ENCODE assay signal across 8 mouse cellular contexts in genomic region chr7:144284241-144285065, GRCm38 (mm10).
DNase-seq lines count a peak whose midpoint lies in the region; ATAC-seq lines count a peak whose summit lies in the region.

No protein-coding gene starts in this region.

- peak; percentile 89 for ATAC-seq in forebrain, embryonic 14.5 days
- ATAC-seq in intestine, embryonic 16.5 days, result peak; percentile 58
- ATAC-seq in liver, embryonic 12.5 days, result no peak
- no peak for ATAC-seq in erythroblast, adult 5-6 weeks (replicated peaks; ENCODE audit: low FRiP score, poor library complexity, severe bottlenecking)

- H3K27me3 ChIP-seq in forebrain, embryonic 14.5 days (replicated peaks; ENCODE audit: control insufficient read depth, insufficient read depth, low read length), result no peaks in the 10 kb centered on the region
- 0 out of 2 replicates have a peak, but pooled peaks cover 6% of the 10 kb centered on the region for H3K27me3 ChIP-seq in intestine, embryonic 16.5 days (replicated peaks; ENCODE audit: control insufficient read depth, insufficient read depth, low read length)
- H3K27me3 ChIP-seq in liver, embryonic 12.5 days (replicated peaks), result peaks cover 54% of the 10 kb centered on the region

- H3K4me3 ChIP-seq in forebrain, embryonic 14.5 days (ENCODE audit: low read depth, low read length), result peak overlapping the region; percentile 40
- H3K4me3 ChIP-seq in intestine, embryonic 16.5 days (ENCODE audit: low read length), result peak overlapping the region; percentile 42
- H3K4me3 ChIP-seq in liver, embryonic 12.5 days, result peak overlapping the region; percentile 23

- no peaks in the 10 kb centered on the region for H3K36me3 ChIP-seq in forebrain, embryonic 14.5 days (ENCODE audit: control insufficient read depth, insufficient read depth, low read length)
- H3K36me3 ChIP-seq in intestine, embryonic 16.5 days (ENCODE audit: control insufficient read depth, insufficient read depth, low read length), result no peaks in the 10 kb centered on the region
- no peaks in the 10 kb centered on the region for H3K36me3 ChIP-seq in liver, embryonic 12.5 days

- peak overlapping the region; percentile 93 for H3K27ac ChIP-seq in forebrain, embryonic 14.5 days (ENCODE audit: low read depth, low read length)
- peak overlapping the region; percentile 1; the same call in 1 of the 2 replicates for H3K27ac ChIP-seq in intestine, embryonic 16.5 days (ENCODE audit: low read length)
- no peak overlapping the region for H3K27ac ChIP-seq in liver, embryonic 12.5 days

- H3K9ac ChIP-seq in forebrain, embryonic 14.5 days (ENCODE audit: low read length), result peak overlapping the region; percentile 70
- peak overlapping the region; percentile 60 for H3K9ac ChIP-seq in intestine, embryonic 16.5 days (ENCODE audit: low read depth, low read length)
- H3K9ac ChIP-seq in liver, embryonic 12.5 days, result 0 out of 2 replicates have a peak overlapping the region, but pooled peaks have one; percentile 22

- no peaks in the 10 kb centered on the region for H3K9me3 ChIP-seq in forebrain, embryonic 14.5 days (replicated peaks; ENCODE audit: control insufficient read depth, low read length)
- no peaks in the 10 kb centered on the region for H3K9me3 ChIP-seq in intestine, embryonic 16.5 days (ENCODE audit: control insufficient read depth, low read length)
- no peaks in the 10 kb centered on the region for H3K9me3 ChIP-seq in liver, embryonic 12.5 days (replicated peaks)

- DNase-seq in adrenal gland, adult (ENCODE audit: inconsistent age in 2 of 2, low spot score in 1 of 2), result peak; percentile 20 to 43
- DNase-seq in adrenal gland, postnatal 4 days (ENCODE audit: low spot score in 2 of 2), result no peak
- DNase-seq in ES-CJ7 (ENCODE audit: low read depth, low spot score), result peak; percentile 23
- DNase-seq in forebrain, embryonic 14.5 days (ENCODE audit: low spot score), result peak; percentile 78
- peak; percentile 81 for DNase-seq in right cerebral cortex, postnatal 25 days

- peak overlapping the region; percentile 90 for H3K4me2 ChIP-seq in forebrain, embryonic 14.5 days (ENCODE audit: low read length)
- peak overlapping the region; percentile 69 for H3K4me2 ChIP-seq in intestine, embryonic 16.5 days (ENCODE audit: low read depth, low read length)
- H3K4me2 ChIP-seq in liver, embryonic 12.5 days, result peak overlapping the region; percentile 45

- peaks cover 14% of the 10 kb centered on the region for H3K4me1 ChIP-seq in forebrain, embryonic 14.5 days (ENCODE audit: control insufficient read depth, insufficient read depth, low read length)
- no peaks in the 10 kb centered on the region for H3K4me1 ChIP-seq in intestine, embryonic 16.5 days (ENCODE audit: control insufficient read depth, insufficient read depth, low read length)
- H3K4me1 ChIP-seq in liver, embryonic 12.5 days, result no peaks in the 10 kb centered on the region

- under 1% methylated on average over 39 of the region's 45 CpGs for WGBS in forebrain, embryonic 14.5 days
- WGBS in intestine, embryonic 16.5 days, result 3% methylated on average over 40 of the region's 45 CpGs
- 7% methylated on average over 45 of the region's 45 CpGs for WGBS in liver, embryonic 12.5 days (ENCODE audit: insufficient replicate concordance)

Comparison
In these comparisons a context has a peak if more than half of its experiments do, and no peak if none do; other contexts are left out.
1. DNase-seq: peak in adrenal gland, adult (2 of 2), ES-CJ7 (single experiment), forebrain, embryonic 14.5 days (single experiment) and right cerebral cortex, postnatal 25 days (single experiment); none in adrenal gland, postnatal 4 days (0 of 2).
2. ATAC-seq: peak in forebrain, embryonic 14.5 days (single experiment) and intestine, embryonic 16.5 days (single experiment); none in liver, embryonic 12.5 days (single experiment) and erythroblast, adult 5-6 weeks (single experiment).
3. Peak in every context shown above with its lines, with median percentiles within 50 percentile points of each other: H3K4me2 ChIP-seq, H3K4me3 ChIP-seq and H3K9ac ChIP-seq.